Mouse (Mus musculus) erythroblast, embryonic 14.5 days (primary cell): ENCODE data around the gene Gm42878.

ENCODE experiments used
- GATA1 ChIP-seq: IDR thresholded peaks from 2 replicates; pipeline ENCODE4 v1.6.1; 2012; ENCODE audit warnings: low read length, inconsistent platforms, mixed read lengths
- TAL1 ChIP-seq: IDR thresholded peaks from 3 replicates; pipeline ENCODE4 v1.6.1; 2012; ENCODE audit warnings: low read length, inconsistent platforms, mixed read lengths

DNA sequence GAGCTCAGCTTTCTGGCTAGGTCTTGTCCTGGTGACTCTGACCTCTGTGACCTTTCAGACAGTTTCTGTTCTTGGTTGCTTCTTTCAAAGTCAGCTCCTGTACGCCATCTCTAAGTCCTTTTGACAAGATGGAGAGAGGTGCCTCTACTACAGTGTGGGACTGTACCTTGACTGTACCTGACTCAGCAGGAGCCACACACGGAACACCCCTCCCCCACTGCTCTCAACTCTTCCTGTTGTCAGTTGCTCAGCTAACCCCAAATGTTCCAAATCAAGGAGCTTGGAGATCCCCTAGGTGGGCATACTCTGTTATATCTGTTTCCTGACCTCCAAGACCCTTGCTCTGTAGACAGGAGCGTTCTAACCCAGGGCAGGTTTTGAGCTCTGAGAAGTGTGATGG lies 42.1 kb downstream of the Gm42878 start, which contains the start of gene Adam1b:
- TF ChIP-seq GATA1 (no peak), TAL1 (no peak)
